Mouse (Mus musculus) cerebellum, adult 9-10 months (tissue): ENCODE measurements at regions not wholly inside any gene's neighbourhood (a gene's known extent, or its start where the extent isn't known, plus 50 kb on each side); places are given as distances from the start of the nearest gene placed in this dataset.
"Not testable (repeated sequence)": the region's sequence is repeated elsewhere in the genome, so short reads cannot be mapped to it uniquely, and the experiment has no call there.

Source experiments
- DNase-seq: peaks from one replicate; pipeline ENCODE4 v3.0.0; 2022

DNA sequence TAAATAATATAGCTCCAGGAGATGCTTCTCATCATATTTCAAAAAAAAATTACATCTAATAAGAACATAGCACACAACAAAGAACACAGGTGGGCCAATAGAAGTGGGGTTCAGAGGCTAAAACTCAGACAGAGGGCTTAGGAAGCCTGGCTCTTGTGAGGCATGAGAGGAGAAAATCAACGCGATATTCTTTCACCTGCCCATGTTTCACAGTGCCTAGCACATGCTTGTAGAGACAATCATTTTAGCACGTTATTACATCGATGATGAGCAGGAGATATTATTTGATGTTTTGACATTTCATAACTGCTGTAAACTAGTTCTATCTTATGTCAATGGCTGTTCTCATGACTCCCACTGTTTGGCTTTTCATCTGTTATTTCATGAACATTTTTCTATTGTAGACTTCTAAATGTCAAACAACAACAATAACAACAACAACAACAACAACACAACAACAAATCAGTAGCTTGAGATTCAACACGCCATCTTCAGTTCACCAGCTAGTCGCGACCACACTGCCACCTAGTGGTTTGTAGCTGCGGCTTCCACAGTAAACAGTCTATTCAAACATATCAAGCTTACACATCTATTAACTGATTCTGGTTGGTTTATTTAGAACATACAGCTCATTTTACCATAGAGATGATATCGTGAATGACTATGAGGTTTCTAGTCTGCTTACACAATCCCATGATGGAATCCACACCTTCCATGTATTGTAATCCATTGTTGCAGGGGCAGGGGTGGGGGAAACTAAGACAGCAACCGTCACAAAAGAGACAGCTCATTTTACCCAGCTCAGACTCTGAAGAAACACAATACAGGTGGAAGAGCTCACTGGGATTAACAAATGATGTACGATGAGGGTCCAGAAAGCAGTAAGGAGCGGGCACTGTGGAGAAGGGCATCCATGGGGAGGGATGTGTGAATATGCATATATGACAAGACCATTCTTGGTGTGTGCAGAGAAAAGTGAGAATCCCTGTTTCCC, 60.5 kb upstream of the Tmem200a start:
- peak; percentile 27 for DNase-seq

DNA sequence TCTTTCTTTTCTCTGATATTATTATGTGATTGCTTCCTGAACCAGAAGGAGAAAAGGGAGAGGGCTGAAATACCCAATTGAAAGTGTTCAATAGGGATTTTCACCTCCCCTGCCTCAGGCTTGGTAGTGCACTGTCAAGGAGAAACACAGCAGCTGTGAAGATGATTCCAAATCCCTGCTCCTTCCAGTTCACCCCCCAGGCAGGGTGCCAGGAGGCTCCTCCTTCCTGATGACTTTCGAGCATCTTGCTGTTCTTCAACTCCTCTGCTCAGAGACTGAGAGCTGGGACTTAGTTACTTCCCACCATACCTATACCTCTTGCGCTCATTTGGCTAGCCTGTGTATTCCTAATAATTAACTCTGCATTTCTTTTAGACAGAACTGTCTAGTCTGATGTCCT, 73.7 kb upstream of the Tmem200a start:
- no peak for DNase-seq

- DNase-seq, result no peak
These were observed 70.7 kb upstream of the Samd3 start for GRCm38 (mm10) chr10:26158786-26159185.

DNA sequence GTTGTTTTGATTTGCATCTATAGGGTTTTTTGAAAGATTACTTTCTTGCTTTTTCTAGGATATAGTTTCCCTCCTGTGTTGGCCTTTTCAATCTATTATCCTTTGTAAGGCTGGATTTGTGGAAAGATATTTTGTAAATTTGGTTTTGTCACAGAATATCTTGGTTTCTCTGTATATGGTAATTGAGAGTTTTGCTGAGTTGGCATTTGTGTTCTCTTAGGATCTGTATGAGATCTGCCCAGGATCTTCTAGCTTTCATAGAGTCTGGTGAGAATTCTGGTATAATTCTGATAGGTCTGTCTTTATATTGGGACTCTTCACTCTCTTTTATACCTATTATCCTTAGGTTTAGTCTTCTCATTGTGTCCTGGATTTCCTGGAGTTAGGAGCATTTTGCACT, 68.4 kb upstream of the Samd3 start:
- not testable (repeated sequence) for DNase-seq

DNA sequence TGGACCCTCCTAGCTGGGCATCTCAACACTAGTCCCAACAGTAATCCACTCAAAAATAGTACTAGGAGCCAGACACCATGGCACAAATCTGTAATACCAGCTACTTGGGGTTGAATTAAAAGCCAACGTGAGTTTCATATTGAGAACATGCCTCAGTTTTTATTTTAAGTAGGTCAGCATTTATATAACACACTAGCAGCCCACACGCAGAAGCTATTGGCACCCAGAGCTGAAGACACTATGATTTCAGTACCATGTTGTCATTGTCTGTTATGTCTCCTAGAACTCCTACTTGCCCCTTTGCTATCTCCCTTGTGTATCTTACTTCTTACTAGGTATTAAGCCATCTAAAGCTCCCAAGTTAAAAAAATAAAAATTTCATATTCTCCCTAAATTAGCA, 65.0 kb upstream of the Samd3 start:
- DNase-seq, result no peak

DNA sequence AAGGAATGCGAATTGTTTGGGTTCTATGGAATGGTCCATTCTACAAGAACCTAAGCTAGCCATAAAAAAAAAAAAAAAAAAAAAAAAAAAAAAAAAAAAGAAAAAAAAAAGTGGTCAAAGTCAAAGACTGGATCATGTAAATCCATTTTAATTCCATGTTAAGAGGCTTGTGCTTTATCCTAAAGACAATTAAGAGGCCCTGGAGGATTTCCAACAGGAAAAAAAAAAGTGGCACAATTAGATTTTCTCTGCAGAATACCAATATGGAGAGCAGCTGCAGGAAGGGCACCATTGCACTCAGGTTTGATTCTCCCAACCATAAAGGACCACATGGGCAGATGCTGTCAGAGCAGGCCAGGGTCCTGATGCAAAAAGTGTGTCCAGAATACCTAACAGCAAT, 51.9 kb upstream of the Samd3 start:
- no peak for DNase-seq

- DNase-seq, result no peak
These were observed 51.2 kb upstream of the Samd3 start for GRCm38 (mm10) chr10:26178356-26178755.
